Mouse (Mus musculus) liver, adult (tissue): Measurements from ENCODE around the gene Tmem189.

Experiments used
- GATA4 ChIP-seq: IDR thresholded peaks from 2 replicates; pipeline ENCODE4 v1.6.1; 2014; ENCODE audit warnings: mild to moderate bottlenecking, low read length; ENCODE audit not compliant: insufficient replicate concordance

The Tmem189 gene

GRCm38 (mm10) chr2:167654911-167655600, 34.6 kb downstream of the Tmem189 start:
- no peak for TF ChIP-seq GATA4

- peak; percentile 35; the same call in 1 of the 2 replicates for TF ChIP-seq GATA4
Observed at GRCm38 (mm10) chr2:167652694-167653093, 36.9 kb downstream of the Tmem189 start.

GRCm38 (mm10) chr2:167651622-167652021, 38.0 kb downstream of the Tmem189 start:
- no peak for TF ChIP-seq GATA4

- no peak for TF ChIP-seq GATA4
Observed at GRCm38 (mm10) chr2:167649290-167650032, 40.2 kb downstream of the Tmem189 start.

GRCm38 (mm10) chr2:167646411-167646810, 43.2 kb downstream of the Tmem189 start:
- TF ChIP-seq GATA4: no peak

- no peak for TF ChIP-seq GATA4
Observed at GRCm38 (mm10) chr2:167642164-167642563, 47.5 kb downstream of the Tmem189 start.

GRCm38 (mm10) chr2:167641337-167641736, 48.3 kb downstream of the Tmem189 start:
- TF ChIP-seq GATA4: no peak

GRCm38 (mm10) chr2:167640279-167640678, 49.3 kb downstream of the Tmem189 start:
- TF ChIP-seq GATA4: no peak

- TF ChIP-seq GATA4: no peak
Observed at GRCm38 (mm10) chr2:167634865-167635512, 54.6 kb downstream of the Tmem189 start.

- TF ChIP-seq GATA4: peak; percentile 41; the same call in 1 of the 2 replicates
Observed at GRCm38 (mm10) chr2:167634338-167634770, 55.3 kb downstream of the Tmem189 start.

- no peak for TF ChIP-seq GATA4
Observed at GRCm38 (mm10) chr2:167633537-167633872, 56.1 kb downstream of the Tmem189 start.

GRCm38 (mm10) chr2:167632731-167633536, 56.7 kb downstream of the Tmem189 start:
- TF ChIP-seq GATA4: no peak

GRCm38 (mm10) chr2:167631591-167632448, 57.8 kb downstream of the Tmem189 start, which contains the start of gene Ube2v1:
Gene Ube2v1, minus strand, starts transcription at chr2:167632095.
- TF ChIP-seq GATA4: 0 out of 2 replicates have a peak, but pooled peaks have one; percentile 20

GRCm38 (mm10) chr2:167631181-167631590, 58.4 kb downstream of the Tmem189 start:
- no peak for TF ChIP-seq GATA4
